Mouse (Mus musculus) right cerebral cortex, postnatal 4 days (tissue): ENCODE measurements around the gene Casq1.
A peak's percentile ranks its signal among the peaks of the same experiment; 100 is the strongest.

ENCODE experiments used
- DNase-seq: peaks from one replicate; pipeline ENCODE4 v3.0.0-alpha.2; 2022

The Casq1 gene

DNA sequence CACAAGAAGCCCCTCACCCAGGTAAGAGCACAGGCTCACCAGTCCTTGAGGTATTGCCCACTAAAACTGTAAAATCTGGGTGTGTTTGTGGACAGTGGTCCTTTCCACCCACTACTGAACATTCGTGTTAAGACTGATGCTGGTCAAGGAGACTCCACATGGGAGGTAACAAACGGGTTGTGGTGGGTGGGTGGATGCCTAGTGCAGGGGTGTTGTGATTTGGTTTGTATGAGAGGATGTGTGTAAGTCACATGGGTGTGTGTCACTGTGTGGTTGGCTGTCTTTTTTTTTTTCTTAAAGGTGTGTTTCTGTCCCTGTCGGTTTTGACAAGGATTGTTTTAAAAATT lies 14.0 kb downstream of the Casq1 start:
- DNase-seq = no peak

GRCm38 (mm10) chr1:172204814-172205740 lies 14.6 kb downstream of the Casq1 start:
- no peak for DNase-seq

GRCm38 (mm10) chr1:172204033-172204813 lies 15.4 kb downstream of the Casq1 start:
- DNase-seq = no peak

DNA sequence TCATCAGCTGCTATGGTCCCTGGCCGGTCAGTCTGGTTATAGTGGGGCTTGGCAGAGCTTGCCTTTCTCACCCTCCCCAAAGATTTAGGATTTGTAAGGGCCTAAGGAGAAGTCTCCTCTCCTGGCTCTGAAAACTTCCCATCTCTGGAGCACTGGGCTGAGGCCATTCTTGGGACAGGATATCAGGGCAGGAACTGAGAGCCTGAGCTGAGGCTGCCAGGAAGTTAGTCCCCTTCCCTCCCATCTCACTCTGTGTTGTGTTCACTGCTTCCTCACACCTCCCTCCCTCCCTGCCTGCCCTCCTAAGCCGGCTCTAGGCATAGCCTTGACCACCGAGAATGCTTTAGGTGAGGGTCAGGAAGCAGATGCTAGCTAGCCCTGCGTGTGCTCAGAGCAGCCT lies 16.1 kb downstream of the Casq1 start:
- no peak for DNase-seq

DNA sequence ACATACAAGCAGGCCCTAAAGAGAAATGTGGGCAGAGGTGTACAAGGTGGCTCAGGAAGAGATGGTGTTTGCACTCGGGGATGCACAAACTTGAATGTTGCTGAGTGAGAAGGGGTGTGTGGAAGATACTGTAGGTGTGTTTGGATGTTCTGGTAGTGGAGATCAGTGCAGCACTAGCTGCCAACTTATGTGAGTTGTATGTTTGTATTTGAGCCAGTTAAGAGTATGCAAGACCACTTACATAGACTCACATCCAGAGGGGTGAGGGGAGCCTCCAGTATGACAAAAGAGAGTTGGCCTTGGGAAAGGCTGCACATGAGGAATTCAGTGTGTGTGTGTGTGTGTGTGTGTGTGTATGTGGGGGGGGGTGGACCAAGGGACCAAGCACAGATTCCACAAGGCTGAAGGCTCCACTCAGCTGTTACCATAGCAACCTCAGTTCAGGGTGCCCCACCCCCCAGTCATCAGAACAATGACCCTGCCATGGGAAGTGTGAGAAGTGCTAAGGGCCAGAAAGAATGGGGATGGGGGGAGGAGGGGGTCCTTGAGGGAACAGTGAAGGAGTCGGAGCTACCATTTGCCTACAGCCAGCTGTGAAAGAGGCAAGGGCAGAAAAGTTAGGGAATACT lies 16.7 kb downstream of the Casq1 start:
- no peak for DNase-seq

DNA sequence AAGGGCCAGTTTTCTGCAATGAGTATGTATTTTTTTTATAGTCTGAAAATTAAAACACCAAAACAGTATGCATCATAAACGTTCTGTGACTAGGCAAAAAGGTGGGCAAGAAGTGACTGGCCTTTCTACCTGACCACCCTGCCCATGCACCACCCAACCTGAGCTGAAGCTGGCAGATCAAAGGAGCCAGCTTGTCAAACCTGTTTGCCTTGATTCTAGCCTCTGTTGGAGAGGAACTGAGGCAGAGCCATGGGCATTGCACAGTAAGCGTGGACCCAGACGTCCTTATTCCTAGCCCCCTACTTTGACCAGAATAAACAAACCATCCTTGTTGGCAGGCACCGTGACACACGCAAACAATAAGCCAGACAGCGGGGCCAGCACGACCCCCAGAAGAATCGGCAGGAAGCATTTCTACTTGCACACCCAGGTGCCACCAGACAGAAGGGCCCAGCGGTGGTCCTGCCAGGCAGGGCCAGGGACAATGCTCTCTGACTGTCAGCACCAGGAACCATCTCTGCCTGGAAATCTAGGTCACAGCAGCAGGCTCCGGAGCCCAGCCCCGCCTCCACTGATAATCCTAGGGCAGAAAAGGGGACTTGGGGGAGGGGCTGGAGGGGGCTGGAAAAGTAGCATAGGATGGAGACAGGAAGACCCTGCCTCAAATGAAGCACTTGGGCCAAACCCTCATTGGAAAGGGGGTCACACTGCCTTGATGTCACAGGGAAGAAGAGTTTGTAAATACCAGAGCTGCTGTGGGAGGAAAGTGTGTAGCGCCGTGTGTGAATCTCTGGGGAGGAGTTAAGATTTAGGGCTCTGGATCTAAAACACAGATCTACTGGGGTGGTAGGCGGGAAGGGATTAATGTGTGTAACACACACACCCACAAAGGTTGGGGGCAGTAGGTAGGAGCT lies 17.4 kb downstream of the Casq1 start:
- no peak for DNase-seq

GRCm38 (mm10) chr1:172200871-172201447 lies 18.7 kb downstream of the Casq1 start:
- DNase-seq = peak; percentile 91

DNA sequence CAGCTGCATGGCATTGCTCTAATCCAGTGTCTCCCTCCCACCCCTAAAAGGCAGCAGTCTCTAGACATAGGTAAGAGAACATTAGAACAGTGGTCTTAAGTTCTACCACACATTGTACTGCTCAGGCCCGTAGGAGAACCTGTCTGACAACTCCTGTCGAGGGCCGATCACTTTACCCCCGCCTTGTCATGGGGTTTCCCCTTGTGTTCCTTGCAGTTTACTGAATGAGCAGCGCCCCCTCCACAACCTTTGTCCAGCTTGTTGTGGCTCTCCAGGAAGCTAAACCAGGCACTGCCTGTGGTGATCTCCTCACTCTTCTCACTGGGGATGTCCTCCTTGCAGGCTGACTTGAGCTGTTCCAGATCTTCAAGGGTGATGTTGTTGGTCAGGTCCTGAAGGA lies 19.5 kb downstream of the Casq1 start:
- no peak for DNase-seq

GRCm38 (mm10) chr1:172198996-172199395 lies 20.7 kb downstream of the Casq1 start:
- no peak for DNase-seq

- DNase-seq = no peak
These were observed 21.4 kb downstream of the Casq1 start for GRCm38 (mm10) chr1:172198316-172198715.

- no peak for DNase-seq
These were observed 21.8 kb downstream of the Casq1 start for GRCm38 (mm10) chr1:172197851-172198250.

DNA sequence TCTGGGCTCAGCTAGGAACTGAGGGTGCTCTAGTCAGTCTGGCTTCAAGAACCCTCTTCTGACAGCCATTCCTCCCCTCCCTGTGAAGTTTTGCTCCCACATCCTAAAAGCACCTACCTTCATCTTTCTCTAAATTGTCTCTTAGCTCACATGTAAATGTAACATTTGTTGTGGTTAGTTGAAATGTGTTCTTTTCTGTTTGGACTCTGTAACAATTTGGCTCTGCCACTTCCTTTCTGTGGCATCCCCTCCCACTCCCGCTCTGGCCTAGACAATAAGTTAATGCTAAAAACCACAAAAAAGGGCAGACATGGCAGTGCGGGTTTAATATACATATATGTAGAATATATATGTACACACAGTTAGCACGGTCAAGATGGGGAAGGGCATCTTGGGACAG lies 22.5 kb downstream of the Casq1 start:
- no peak for DNase-seq

GRCm38 (mm10) chr1:172194435-172194834 lies 25.2 kb downstream of the Casq1 start:
- no peak for DNase-seq

GRCm38 (mm10) chr1:172192217-172192616 lies 27.5 kb downstream of the Casq1 start:
- DNase-seq = no peak

DNA sequence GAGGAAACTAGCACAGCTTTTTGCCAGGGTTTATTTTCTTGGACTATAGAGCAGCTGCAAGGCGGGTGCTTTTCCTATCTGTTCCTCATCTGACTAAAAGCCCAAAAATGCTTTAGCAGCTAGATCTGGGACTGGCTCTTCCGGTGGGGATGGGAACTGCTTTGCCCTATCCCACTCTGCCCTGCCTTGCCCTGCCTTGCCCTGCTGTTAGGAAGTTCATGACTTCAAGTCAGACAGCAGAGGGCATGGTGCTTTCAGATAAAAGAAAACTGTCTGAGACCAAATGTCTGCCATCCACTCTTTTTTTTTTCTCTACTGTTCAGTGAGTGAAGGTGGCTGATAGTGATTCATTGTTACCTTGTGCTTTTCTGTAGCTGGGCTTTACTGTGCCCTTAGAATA lies 28.1 kb downstream of the Casq1 start:
- no peak for DNase-seq

GRCm38 (mm10) chr1:172188891-172189290 lies 30.8 kb downstream of the Casq1 start:
- DNase-seq = no peak

- no peak for DNase-seq
These were observed 33.0 kb downstream of the Casq1 start for GRCm38 (mm10) chr1:172186401-172187289.

DNA sequence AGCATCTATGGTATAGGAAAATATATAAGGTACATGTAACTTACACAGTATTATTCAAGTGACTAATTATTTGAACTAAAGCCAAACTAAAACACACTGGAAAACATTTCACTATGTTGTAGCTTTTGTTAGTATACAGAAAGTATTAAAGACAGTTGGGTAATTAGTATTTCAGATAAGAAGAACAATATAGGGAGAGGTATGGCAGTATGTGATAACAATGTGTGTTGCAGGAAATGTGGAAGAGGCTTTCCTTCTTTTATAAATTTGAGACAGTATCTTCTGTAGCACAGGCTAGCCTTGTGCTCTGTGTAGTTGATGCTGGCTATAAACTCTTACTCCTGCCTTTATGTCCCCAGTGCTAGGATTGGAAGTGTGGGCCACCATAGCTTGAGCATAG lies 35.8 kb downstream of the Casq1 start:
- no peak for DNase-seq

- no peak for DNase-seq
These were observed 36.6 kb downstream of the Casq1 start for GRCm38 (mm10) chr1:172183056-172183455.

DNA sequence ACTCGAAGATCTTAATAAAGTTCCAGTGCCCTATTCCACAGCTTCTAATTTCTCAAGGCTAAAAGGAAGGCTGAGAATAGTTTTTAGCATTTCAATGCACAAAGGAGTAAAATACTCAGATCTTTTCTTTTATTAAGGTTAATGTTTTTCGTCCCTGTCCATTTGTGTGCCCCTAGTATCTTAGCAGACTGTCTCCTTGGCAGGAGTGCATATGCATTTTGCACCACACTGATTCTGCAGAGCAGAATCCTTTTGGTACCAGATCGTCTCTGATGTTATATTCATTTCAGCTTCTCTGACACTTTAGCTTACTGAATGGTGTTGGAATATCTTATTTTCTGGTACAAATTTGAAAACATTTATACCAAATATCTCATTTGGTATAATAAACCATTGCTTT lies 37.9 kb downstream of the Casq1 start:
- no peak for DNase-seq

DNA sequence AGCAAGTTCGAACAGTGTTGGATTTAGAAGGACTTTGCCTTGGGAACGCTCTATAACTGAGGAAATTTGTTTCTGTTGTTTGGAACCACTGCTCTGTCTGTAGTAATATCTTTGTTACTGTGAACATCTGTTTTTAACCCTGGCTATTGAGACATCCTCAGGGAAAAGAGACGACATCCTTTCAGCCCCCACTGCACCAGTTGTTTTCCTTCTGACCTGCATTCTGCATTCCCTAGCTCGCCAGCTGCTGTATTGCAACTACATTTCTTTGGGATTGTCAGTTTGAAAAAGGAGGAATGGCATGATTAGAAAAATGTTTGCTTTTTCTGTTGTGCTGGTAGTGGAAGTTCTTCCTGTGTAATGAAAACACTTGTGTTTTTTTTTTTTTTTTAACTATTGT lies 38.8 kb downstream of the Casq1 start:
- DNase-seq = no peak
